Mouse (Mus musculus) heart, postnatal 36 days (tissue): ENCODE measurements around the gene Tmem14c. TPM values are rescaled to one million over a fixed set of nuclear protein-coding genes. Genes with fewer than 3 reads are reported as not detected.

Experiments
- DNase-seq, 2 experiments: peaks; one replicate each; pipeline ENCODE4 v3.0.0; 2021 to 2022
- intact Hi-C: fragments of 180-260 bp; cut with DNase I; formaldehyde crosslinking; loops from one replicate; pipeline ENCODE4 v1.15.1; 2025
- total RNA-seq, 2 experiments: library from RNA; stranded (reverse); gene quantifications; 2 replicates each; pipeline ENCODE4 v1.2.3; 2021

Gene Tmem14c
- total RNA-seq, 2 experiments from 2014 or later, result 180 to 198 TPM

DNA sequence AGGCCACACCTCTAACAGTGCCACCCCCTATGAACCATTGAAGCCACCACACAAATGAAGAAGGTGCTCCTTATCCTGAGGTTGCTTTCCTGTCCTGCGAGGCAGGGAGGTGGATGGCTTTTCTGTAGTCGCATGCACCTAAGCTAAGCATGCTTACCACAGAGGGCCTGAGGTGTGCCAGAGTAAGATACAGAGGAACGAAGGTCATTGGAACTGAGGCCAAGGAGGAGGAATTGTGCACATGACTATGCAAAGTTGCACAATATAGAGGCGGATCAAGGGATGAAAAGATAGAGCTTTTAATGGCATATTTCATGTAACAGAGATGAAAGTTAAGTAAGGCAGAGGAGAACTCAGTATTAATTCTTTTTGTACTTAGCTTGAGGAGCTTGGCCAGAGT, 9.8 kb upstream of the Tmem14c start:
- no peak for DNase-seq
- intact Hi-C loops, result no loop called here

DNA sequence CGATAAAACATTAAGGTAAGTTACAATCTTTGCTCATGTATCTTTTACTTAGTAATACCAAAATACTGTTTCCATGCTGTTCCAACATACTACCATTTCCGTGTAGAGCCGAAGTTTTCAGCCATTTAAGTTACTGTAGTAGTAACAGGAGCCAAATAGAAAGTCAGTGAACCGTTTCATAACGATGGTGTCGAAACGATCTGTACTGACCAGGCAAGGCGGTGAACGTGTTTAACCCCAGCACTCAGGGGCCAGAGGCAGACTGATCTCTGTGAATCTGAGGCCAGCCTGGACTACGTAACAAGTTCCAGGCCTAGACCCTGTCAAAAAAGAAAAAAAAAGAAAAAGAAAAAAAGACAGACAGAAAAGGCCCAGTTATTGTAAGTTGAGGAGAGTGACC, 7.8 kb upstream of the Tmem14c start:
- intact Hi-C loops, result no loop called here

DNA sequence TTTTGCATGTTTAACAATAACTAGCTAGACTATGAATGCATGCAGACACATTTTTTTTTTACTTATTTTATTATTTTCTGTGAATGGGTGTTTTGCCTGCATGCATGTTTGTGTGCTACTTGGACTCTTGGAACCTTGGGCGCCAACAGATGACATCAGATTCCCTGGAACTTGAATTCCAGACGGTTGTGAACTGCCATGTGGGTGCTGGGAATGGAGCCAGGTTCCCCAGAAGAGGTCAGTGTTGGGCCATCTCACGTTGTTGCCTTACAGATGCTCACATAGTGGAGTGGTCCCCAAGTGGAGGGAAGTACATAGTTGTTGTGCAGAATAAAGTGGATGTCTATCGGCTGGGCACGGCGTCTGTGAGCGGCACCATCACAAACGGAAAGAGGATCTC, 7.1 kb upstream of the Tmem14c start:
- intact Hi-C loops, result no loop called here
- no peak for DNase-seq

More for the DNA sequence above, 7.8 kb upstream of the Tmem14c start:
- no peak for DNase-seq

DNA sequence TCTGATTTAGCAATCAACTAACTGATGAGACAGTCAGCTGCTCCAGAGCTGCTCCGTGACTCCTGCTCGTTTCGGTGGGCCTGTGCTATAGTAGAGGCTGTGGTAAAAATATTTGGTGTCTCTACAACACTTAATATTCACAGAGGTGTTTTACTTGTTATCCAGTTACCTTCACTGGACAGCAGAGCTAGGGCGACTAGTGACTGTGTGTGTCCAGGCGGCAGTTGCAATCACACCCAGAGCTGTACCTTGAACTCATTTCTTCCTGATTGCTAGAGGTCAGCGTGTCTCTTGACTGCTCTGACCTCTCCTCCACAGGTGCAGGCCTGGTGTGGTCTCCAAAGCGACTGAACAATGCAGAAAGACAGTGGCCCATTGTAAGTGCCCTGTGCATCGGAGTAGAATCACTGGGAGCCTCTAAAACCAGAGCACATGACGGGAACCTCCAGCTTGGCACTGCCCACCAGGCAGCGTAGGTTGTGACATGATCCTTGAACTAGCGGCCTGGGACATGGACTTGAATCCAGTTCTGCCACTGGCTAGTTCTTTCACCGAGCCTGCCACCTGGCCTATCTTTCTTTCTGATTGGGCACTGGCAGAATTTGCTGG, 809 bp downstream of the Tmem14c start:
- no peak for DNase-seq
- intact Hi-C loops, result loop anchor here (1.0 kb wide), 1 partner anchor 16 kb away; the partner anchor contains the start of gene Pak1ip1

DNA sequence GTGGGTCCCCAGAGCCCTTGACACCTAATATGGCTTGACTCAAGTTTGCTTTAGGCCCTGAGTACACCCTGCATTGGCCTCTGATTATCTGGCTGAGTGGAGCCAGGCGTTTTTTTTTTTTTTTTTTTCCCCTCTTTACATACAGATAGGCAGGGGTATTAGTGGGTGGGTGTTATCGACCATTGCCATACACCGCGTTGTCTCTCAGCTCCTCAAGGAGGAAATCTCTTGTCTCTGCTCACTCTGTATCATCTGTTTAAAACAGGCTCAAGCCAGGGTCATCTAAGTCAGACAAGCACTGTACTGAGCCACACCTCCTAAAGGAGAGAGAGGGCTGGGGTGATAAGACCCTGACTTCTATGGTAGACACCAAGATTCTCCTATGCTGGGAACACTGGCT, 1.7 kb downstream of the Tmem14c start:
- intact Hi-C loops, result no loop called here
- no peak for DNase-seq

DNA sequence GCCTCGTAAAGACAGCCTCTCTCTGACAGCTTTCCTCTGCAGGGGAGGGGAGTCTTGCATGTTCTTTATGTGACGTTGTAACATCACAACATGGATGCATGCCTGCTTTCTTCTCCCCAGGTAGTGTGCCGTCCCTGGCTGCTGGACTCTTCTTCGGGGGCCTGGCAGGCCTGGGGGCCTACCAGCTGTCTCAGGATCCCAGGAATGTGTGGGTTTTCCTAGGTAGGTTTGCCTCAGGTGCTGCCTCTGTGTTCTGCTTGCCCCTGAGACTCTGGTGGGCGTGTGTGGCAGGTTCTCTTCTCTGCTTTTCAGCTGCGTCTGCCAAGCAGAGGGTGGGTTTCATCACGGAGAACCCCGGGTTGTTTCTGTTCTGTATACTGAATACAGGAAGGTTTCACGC, 2.1 kb downstream of the Tmem14c start:
- intact Hi-C loops, result no loop called here
- DNase-seq, result no peak

DNA sequence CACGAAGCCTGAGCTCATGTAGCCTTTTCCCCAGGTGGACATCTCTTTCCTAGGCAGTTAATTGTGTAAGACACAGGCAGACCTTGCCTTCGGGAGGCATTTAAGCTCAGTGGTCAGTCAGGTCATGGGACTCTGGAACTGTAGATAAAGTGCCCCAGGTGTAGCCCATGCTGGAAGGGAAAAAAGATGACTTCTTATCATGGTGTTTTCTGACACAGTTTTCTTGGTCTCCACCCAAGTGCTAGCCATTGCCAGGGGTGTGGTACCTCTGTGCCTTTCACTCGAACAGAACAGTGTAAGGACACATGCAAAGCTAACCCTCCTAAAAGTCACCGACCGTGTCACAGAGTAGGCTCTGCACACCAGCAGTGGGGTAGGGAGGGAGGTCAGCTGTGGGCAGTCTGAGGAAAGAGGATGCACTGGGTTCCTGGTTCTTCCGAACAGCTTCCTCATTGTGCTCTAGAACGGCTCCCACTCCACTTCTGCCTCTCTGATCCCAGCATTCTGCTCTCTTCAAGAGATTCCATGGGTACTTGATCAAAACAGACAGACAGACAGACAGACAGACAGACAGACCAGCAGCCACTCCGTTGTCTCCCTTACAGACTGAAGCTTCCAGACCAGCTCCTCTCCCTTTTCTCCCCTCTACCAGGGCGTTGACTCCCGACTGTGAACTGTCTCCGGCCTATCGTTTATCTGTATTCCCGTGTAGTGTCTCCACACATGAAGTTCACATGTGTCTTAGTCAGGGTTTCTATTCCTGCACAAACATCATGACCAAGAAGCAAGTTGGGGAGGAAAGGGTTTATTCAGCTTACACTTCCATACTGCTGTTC, 2.9 kb downstream of the Tmem14c start:
- intact Hi-C loops, result no loop called here
- no peak for DNase-seq

DNA sequence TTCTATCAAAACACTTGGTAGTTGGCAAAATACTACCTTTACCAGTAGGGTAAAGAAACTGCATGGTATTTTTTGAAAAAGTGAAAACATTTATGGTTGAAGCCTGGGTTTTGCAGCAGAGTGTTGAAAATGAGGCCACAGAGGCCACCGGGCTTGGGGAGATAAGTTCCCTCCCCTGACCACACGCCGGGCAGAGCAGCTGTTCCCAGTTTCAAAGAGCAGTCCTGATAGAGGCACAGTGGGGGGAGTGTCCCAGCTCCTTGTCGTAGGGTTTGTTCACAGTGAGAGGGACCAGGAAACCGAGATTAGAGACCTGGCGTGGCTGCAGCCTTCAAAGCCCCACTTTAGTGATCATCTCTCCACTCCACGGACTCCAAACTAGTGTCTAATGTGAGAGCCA, 4.4 kb downstream of the Tmem14c start:
- no peak for DNase-seq

DNA sequence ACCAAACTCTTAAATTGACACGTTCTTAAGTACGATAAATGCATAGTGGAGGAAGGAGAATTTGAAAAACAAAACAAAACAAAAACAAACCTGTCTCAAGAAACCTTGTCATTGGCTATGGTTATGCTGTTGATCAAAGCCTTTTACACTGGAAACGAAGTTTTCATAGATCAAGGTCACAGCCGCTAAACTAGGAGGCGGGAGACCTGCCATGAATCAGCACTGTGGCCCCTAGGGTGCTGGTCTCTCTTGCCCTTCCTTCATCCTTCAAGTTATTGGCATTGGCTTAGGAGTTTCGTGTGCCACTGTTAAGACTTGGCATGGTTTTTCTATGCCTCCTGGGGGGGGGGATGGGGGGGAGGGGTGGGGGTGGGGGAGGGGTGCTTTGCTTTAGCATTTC, 5.5 kb downstream of the Tmem14c start:
- intact Hi-C loops, result no loop called here
- DNase-seq, result no peak

More for the DNA sequence above, 4.4 kb downstream of the Tmem14c start:
- intact Hi-C loops, result no loop called here

DNA sequence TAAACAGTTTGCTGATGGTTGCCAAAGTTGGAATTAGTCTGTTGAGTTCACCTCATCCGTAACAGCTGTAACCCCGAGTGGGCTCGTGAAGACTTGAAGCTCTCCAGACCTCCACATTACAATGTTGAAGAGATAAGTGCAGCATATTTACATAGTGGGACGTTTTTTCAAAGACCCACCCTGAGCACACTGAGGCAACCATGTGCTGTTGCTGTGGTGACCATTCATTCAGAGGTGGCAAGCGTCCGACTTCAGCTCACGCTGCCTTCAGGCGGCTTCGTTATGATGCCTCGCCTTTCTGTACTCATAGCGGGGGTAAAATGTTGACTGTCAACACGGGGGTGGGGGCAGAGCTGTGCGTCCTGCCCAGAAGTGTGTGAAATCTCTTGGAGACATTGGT, 6.0 kb downstream of the Tmem14c start:
- no peak for DNase-seq
- intact Hi-C loops, result no loop called here

DNA sequence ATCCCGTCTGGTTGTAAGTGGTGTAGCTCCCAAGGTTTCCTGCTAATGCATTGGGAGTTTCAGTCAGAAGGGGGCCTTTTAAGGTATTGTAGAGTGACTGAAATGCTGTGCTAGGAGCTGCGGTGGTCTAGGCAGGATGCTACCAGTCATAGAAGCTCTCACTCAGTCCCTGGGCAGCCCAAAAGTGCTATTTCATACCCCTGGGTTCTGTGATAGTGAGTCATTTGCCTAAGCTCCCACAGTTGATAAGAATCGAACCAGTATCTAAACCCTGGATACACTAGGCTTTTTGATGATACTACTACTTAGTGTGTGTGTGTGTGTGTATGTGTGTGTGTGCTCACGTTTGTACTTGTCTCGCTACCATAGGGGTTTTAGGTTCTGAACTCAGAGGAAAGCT, 14.0 kb downstream of the Tmem14c start:
- no peak for DNase-seq
- intact Hi-C loops, result no loop called here

DNA sequence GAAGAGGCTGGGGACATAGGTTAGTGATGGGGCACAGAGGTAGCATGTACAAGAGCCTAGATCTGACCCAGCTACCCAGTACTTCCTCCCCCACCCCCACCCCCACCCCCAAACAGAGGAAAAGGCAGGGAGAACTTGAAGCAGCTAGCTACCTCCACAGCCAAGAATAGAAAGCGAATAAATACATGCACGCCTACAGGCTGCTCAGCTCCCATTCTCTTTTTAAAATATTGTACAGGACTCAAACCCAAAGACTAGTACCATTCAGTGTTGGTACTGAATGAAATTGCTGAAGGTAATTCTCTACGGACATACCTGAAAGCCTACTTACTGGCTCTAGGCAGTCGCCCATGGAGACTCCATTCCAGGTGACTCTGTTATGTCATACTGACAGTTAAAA, 26.4 kb downstream of the Tmem14c start:
- no peak for DNase-seq
- intact Hi-C loops, result no loop called here

DNA sequence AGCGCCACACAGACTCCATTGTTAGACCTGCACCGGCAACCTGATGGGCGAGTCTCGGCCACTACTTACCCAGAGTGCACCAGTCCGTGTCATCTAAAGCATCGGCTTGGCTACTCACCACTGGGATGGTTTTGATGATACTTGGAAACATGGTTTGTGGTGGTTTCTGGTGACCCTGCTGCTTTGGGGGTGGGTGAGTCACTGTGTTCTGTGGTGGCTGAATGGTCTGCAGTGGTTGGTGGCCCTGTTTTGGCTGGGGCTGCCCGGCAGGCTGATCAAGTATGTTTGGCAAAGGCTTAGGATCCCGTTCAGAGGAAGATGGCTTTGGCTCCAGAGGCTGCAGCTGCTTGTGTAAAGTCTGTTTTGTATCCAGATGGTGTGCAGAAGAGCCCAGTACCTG, 29.8 kb downstream of the Tmem14c start:
- DNase-seq, result no peak
- intact Hi-C loops, result loop anchor here (2.0 to 5.0 kb wide), 2 partner anchors 203 to 264 kb away; no protein-coding TSS in a partner anchor

DNA sequence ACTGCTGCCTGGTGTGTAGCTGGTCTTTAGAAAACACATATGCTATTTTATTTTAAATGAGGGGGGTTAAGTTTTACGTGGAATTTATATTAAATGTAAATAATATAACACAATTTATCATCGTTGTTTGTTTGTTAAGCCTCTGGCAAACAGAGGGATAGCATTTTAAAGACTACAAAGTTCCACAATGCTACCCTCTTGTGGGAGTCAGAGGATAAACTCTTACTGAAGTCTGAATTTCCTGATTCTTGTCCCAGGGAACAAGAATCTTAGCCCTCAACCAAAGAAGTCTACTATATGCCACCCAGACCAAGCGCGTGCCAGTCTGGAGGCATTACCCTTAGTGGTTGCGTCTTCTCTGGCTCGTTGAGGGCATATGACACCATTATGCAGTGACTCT, 31.2 kb downstream of the Tmem14c start:
- no peak for DNase-seq
- intact Hi-C loops, result loop anchor here (2.0 to 5.0 kb wide), 2 partner anchors 204 to 265 kb away; no protein-coding TSS in a partner anchor

DNA sequence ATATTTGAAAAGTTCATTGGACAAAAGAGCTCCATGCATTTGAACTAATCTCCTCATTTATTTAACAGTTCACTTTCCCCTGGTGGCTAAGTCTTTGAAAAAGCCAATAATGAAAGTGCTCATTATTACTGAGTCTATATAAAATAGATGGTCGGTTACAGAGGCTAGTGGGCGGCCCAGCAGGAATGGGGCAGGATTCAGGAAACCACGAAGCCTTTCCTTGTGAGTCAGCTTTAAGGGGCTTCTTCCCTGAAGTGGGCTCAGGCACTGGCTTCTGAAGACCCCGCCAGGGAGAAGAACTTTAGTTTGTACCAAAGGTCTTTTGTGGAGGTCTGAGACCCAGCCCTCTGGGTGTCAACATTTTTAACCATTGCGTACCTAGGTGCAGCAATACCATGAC, 35.9 kb downstream of the Tmem14c start:
- intact Hi-C loops, result no loop called here
- DNase-seq, result no peak

DNA sequence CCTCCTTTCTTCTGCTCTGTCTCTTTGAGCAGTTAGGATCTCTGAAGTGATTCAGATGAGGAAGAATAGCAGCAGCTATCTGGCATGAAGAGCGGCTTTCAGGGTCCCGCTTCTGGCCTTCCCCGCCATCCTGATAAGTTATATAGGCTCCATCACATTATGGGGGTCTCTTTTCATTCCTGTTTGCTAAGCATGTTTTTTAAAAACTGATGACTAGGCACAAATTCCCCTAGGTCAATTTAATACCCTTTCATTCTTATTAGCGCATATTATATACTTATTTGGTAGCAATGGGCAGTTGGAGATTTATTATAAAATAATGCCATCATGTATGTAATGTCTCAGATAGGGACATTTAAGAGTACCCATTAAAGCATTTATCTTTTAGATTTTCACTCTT, 51.5 kb downstream of the Tmem14c start:
- intact Hi-C loops, result no loop called here
- no peak for DNase-seq

DNA sequence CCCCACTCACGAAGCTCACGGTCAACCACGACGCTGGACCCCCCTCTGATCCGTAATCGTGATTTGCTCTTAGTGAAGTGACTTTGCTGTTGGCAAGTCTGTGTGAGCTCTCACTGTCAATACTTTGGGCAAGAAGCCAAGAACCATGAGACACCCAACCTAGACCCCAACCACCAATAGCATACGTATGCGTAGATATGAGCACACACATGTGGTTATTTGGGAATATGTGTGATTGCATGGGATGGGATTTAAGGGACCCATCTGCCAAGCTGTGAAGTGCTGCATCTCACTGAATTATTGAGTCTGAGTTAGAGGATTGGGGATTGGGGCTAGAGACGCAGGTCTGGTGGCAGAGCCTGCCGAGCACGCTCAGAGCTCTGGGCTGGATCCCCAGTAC, 55.5 kb downstream of the Tmem14c start:
- intact Hi-C loops, result no loop called here
- DNase-seq, result no peak

Other genes with a start within 250 kb of the Tmem14c start
- 10 to 100 TPM in 1 of 2 experiments, 1 to 10 TPM in 1; 9.0 to 11.9 TPM for gene Gcnt2, start 156.5 kb upstream of the Tmem14c start, total RNA-seq
- 10 to 100 TPM; 26.5 to 29.6 TPM for gene Pak1ip1, start 15.3 kb upstream of the Tmem14c start, total RNA-seq
- gene Mak, start 63.4 kb downstream of the Tmem14c start, total RNA-seq, result not detected
- gene Gcm2, start 94.7 kb downstream of the Tmem14c start, total RNA-seq, result not detected
- not detected for gene Sycp2l, start 98.0 kb downstream of the Tmem14c start, total RNA-seq
- gene Elovl2, start 204.1 kb downstream of the Tmem14c start, total RNA-seq, result under 1 TPM in 1 of 2 experiments, not detected in 1; 0.08 TPM
- 10 to 100 TPM; 23.6 to 25.0 TPM for gene Smim13, start 233.6 kb downstream of the Tmem14c start, total RNA-seq